Mouse (Mus musculus): ENCODE measurements around the gene Foxb1.

Gene Foxb1

GRCm38 (mm10) chr9:69760371-69761301 is at the start of gene Foxb1:
Foxb1 (minus strand) TSS chr9:69760940.
- no peak for DNase-seq

GRCm38 (mm10) chr9:69790562-69790961 is 29.8 kb upstream of the Foxb1 start:
- DNase-seq = no peak

GRCm38 (mm10) chr9:69779996-69780395 is 19.3 kb upstream of the Foxb1 start:
- no peak for DNase-seq

GRCm38 (mm10) chr9:69769949-69770585 is 9.3 kb upstream of the Foxb1 start:
- no peak for DNase-seq

- DNase-seq = no peak
These were observed 8.6 kb upstream of the Foxb1 start for GRCm38 (mm10) chr9:69769091-69769948.

- no peak for DNase-seq
These were observed 7.6 kb upstream of the Foxb1 start for GRCm38 (mm10) chr9:69768136-69768875.

GRCm38 (mm10) chr9:69767421-69767820 is 6.7 kb upstream of the Foxb1 start:
- DNase-seq = no peak

GRCm38 (mm10) chr9:69766936-69767335 is 6.2 kb upstream of the Foxb1 start:
- DNase-seq = no peak

- no peak for DNase-seq
These were observed 5.6 kb upstream of the Foxb1 start for GRCm38 (mm10) chr9:69766301-69766700.

- no peak for DNase-seq
These were observed 4.8 kb upstream of the Foxb1 start for GRCm38 (mm10) chr9:69765483-69766050.

GRCm38 (mm10) chr9:69764586-69765482 is 4.1 kb upstream of the Foxb1 start:
- no peak for DNase-seq

GRCm38 (mm10) chr9:69763681-69764585 is 3.2 kb upstream of the Foxb1 start:
- DNase-seq = no peak

- no peak for DNase-seq
These were observed 2.0 kb upstream of the Foxb1 start for GRCm38 (mm10) chr9:69762703-69763102.

- no peak for DNase-seq
These were observed 1.5 kb upstream of the Foxb1 start for GRCm38 (mm10) chr9:69762221-69762620.

- no peak for DNase-seq
These were observed 829 bp upstream of the Foxb1 start for GRCm38 (mm10) chr9:69761569-69761968.

- no peak for DNase-seq
These were observed 969 bp downstream of the Foxb1 start for GRCm38 (mm10) chr9:69759721-69760221.

GRCm38 (mm10) chr9:69758946-69759615 is 1.7 kb downstream of the Foxb1 start:
- no peak for DNase-seq

GRCm38 (mm10) chr9:69758506-69758905 is 2.2 kb downstream of the Foxb1 start:
- no peak for DNase-seq

- DNase-seq = no peak
These were observed 3.5 kb downstream of the Foxb1 start for GRCm38 (mm10) chr9:69757254-69757653.

All from cerebellum, adult 11-12 months (tissue).